Mouse (Mus musculus) liver, postnatal 0 days (tissue): ENCODE data around the gene Adora2a. TPM values are rescaled to one million over a fixed set of nuclear protein-coding genes. Genes with fewer than 3 reads are reported as not detected.

Experiments used
- ATAC-seq: fragments of 200-750 bp; cut with Nextera tagmentation; 2 replicates; pipeline ENCODE4 v1.8.0; 2017; ENCODE audit warnings: mild to moderate bottlenecking, moderate library complexity
- DNase-seq: peaks from one replicate; pipeline ENCODE4 v3.0.0-alpha.2; 2016
- H3K27ac ChIP-seq: fragments of 300-500 bp; sonication (generic); 2 replicates; pipeline ENCODE4 v1.5.1; 2014; ENCODE audit warnings: antibody characterized with exemption, moderate library complexity, mild to moderate bottlenecking, low read depth
- H3K27me3 ChIP-seq: fragments of 300-500 bp; sonication (generic); 2 replicates; pipeline ENCODE4 v1.6.1; 2014; ENCODE audit warnings: low read length, control low read depth, mixed read lengths; ENCODE audit not compliant: insufficient read depth
- H3K36me3 ChIP-seq: fragments of 300-500 bp; sonication (generic); replicated peaks from 2 replicates; pipeline ENCODE4 v1.6.1; 2014; ENCODE audit warnings: mild to moderate bottlenecking, control low read depth, low read length, moderate library complexity, mixed read lengths; ENCODE audit not compliant: insufficient read depth
- H3K4me1 ChIP-seq: fragments of 300-500 bp; sonication (generic); 2 replicates; pipeline ENCODE4 v1.6.1; 2014; ENCODE audit warnings: antibody characterized with exemption, mild to moderate bottlenecking, control low read depth; ENCODE audit not compliant: insufficient read depth
- H3K4me2 ChIP-seq: fragments of 300-500 bp; sonication (generic); 2 replicates; pipeline ENCODE4 v1.6.1; 2014; ENCODE audit warnings: low read depth, mild to moderate bottlenecking, low read length, moderate library complexity, mixed read lengths
- H3K4me3 ChIP-seq: fragments of 300-500 bp; sonication (generic); 2 replicates; pipeline ENCODE4 v1.5.1; 2014; ENCODE audit warnings: low read depth, low read length
- H3K9ac ChIP-seq: fragments of 300-500 bp; sonication (generic); replicated peaks from 2 replicates; pipeline ENCODE4 v1.6.1; 2014; ENCODE audit warnings: mild to moderate bottlenecking, moderate library complexity
- H3K9me3 ChIP-seq: fragments of 300-500 bp; sonication (generic); 2 replicates; pipeline ENCODE4 v1.6.1; 2016; ENCODE audit warnings: mild to moderate bottlenecking, control low read depth, low read length, mixed read lengths
- CTCF ChIP-seq: sonication (generic); IDR thresholded peaks from 2 replicates; pipeline ENCODE4 v1.5.1; 2016; ENCODE audit warnings: antibody characterized with exemption, low read depth
- EP300 ChIP-seq: IDR thresholded peaks from 2 replicates; pipeline ENCODE4 v1.6.1; 2016; ENCODE audit warnings: antibody characterized with exemption, low read depth, mild to moderate bottlenecking
- WGBS: fragments of 180-500 bp; shearing (Covaris S2); extraction: QIAGEN DNeasy Blood & Tissue Kit; methylation state at CpG from one replicate; pipeline ENCODE4 v1.1.7; 2014; ENCODE audit not compliant: insufficient replicate concordance; 5-methylcytosine and 5-hydroxymethylcytosine counted together
- polyA plus RNA-seq: library from polyadenylated mRNA; unstranded; fragments of >200 nt; fragmentation: Nextera tagmentation; extraction: Ambion mirVana; gene quantifications from 2 replicates; pipeline ENCODE4 v1.2.1, GENCODE M21; 2015

Gene Adora2a
- polyA plus RNA-seq, 1 experiment from 2014 or later: 1.9 TPM

- DNase-seq (no peak), ATAC-seq (no peak)
- Histone ChIP-seq H3K9me3 (no peaks in the 10 kb centered on the region), H3K27me3 (no peaks in the 10 kb centered on the region), H3K9ac (no peak overlapping the region), H3K4me2 (no peak overlapping the region), H3K4me3 (no peak overlapping the region), H3K36me3 (no peaks in the 10 kb centered on the region), H3K27ac (no peak overlapping the region), H3K4me1 (peaks cover 1% of the 10 kb centered on the region)
- TF ChIP-seq CTCF (no peak), EP300 (no peak)
- WGBS: 84% methylated on average over 23 of the region's 23 CpGs
Measured at GRCm38 (mm10) chr10:75333176-75333776, 16.6 kb downstream of the Adora2a start.

GRCm38 (mm10) chr10:75334175-75334574 is 17.5 kb downstream of the Adora2a start:
- ATAC-seq: no peak

DNA sequence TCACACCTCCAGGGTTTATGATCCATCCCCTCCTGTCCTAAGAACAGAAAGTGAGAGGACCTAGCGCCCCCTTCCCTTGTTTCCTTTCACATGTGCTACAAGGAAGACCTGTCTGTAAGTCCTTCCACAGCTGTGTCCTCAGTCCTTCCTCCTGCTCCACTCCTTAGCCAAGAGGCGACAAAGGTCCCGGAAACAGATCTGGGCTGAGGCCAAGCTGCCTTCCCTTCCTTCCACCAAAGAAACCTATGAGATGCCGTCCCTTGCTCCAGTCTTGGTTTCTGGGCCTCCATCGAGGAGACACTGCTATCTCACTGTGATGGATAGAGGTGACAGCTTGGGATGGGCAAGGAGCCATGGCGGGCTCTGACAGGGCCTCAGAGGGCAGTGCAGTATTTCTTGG is 18.4 kb downstream of the Adora2a start:
- Histone ChIP-seq H3K9me3 (no peaks in the 10 kb centered on the region), H3K27ac (no peak overlapping the region), H3K36me3 (no peaks in the 10 kb centered on the region), H3K4me3 (no peak overlapping the region), H3K27me3 (no peaks in the 10 kb centered on the region), H3K9ac (no peak overlapping the region), H3K4me2 (no peak overlapping the region), H3K4me1 (peaks cover 3% of the 10 kb centered on the region; the same call in 1 of the 2 replicates)
- DNase-seq (no peak), ATAC-seq (no peak)
- 80% methylated on average over 6 of the region's 6 CpGs for WGBS
- TF ChIP-seq CTCF: no peak
- TF ChIP-seq EP300: no peak

More at GRCm38 (mm10) chr10:75334175-75334574, 17.5 kb downstream of the Adora2a start:
- no peaks in the 10 kb centered on the region for H3K36me3 ChIP-seq
- no peaks in the 10 kb centered on the region for H3K9me3 ChIP-seq
- DNase-seq: no peak
- no peak overlapping the region for H3K4me3 ChIP-seq
- H3K9ac ChIP-seq: no peak overlapping the region
- no peak overlapping the region for H3K27ac ChIP-seq
- no peak overlapping the region for H3K4me2 ChIP-seq
- TF ChIP-seq CTCF: no peak
- no peak for TF ChIP-seq EP300
- peaks cover 3% of the 10 kb centered on the region; the same call in 1 of the 2 replicates for H3K4me1 ChIP-seq
- no peaks in the 10 kb centered on the region for H3K27me3 ChIP-seq
- 54% methylated on average over 7 of the region's 7 CpGs for WGBS

GRCm38 (mm10) chr10:75337231-75337630 is 20.6 kb downstream of the Adora2a start:
- ATAC-seq (no peak), DNase-seq (no peak)
- TF ChIP-seq EP300 (no peak), CTCF (no peak)
- Histone ChIP-seq H3K9ac (no peak overlapping the region), H3K4me1 (peaks cover 3% of the 10 kb centered on the region; the same call in 1 of the 2 replicates), H3K4me3 (no peak overlapping the region), H3K9me3 (no peaks in the 10 kb centered on the region), H3K27me3 (no peaks in the 10 kb centered on the region), H3K36me3 (no peaks in the 10 kb centered on the region), H3K4me2 (no peak overlapping the region), H3K27ac (no peak overlapping the region)
- WGBS: 80% methylated on average over 10 of the region's 10 CpGs

- 43% methylated on average over 5 of the region's 5 CpGs for WGBS
- DNase-seq (no peak), ATAC-seq (no peak)
- no peaks in the 10 kb centered on the region for H3K27me3 ChIP-seq
- H3K4me2 ChIP-seq: no peak overlapping the region
- TF ChIP-seq CTCF: no peak
- TF ChIP-seq EP300: no peak
- H3K27ac ChIP-seq: no peak overlapping the region
- peaks cover 3% of the 10 kb centered on the region; the same call in 1 of the 2 replicates for H3K4me1 ChIP-seq
- no peak overlapping the region for H3K4me3 ChIP-seq
- no peaks in the 10 kb centered on the region for H3K36me3 ChIP-seq
- H3K9me3 ChIP-seq: no peaks in the 10 kb centered on the region
- no peak overlapping the region for H3K9ac ChIP-seq
Measured at GRCm38 (mm10) chr10:75338852-75339251, 22.2 kb downstream of the Adora2a start.

DNA sequence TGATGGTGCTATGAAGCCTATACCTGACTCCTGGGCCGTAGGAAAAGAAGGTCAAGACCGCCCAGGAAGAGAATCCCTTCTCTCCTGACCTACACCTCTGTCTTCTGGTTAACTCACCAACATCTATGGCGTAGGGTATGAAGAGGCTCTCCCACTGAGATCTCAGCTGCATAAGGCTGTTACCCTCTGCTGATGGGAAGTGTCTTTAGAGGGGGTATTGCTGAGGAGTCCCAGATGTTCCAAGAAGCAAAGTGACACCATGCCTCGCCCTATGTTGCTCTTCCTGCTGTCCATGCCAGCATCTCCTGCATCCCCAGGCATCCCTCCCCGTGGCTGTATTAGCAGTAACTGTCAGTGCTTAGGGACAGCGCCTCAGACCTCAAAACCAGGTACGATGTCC is 22.7 kb downstream of the Adora2a start:
- no peak overlapping the region for H3K9ac ChIP-seq
- WGBS: 74% methylated on average over 7 of the region's 7 CpGs
- no peaks in the 10 kb centered on the region for H3K9me3 ChIP-seq
- peaks cover 3% of the 10 kb centered on the region; the same call in 1 of the 2 replicates for H3K4me1 ChIP-seq
- TF ChIP-seq CTCF (no peak), EP300 (no peak)
- H3K4me2 ChIP-seq: no peak overlapping the region
- no peak overlapping the region for H3K27ac ChIP-seq
- DNase-seq (no peak), ATAC-seq (no peak)
- H3K4me3 ChIP-seq: no peak overlapping the region
- H3K36me3 ChIP-seq: no peaks in the 10 kb centered on the region
- no peaks in the 10 kb centered on the region for H3K27me3 ChIP-seq
